Mouse (Mus musculus): ENCODE measurements around the gene Dnah2. TPM values are rescaled to one million over a fixed set of nuclear protein-coding genes. Genes with fewer than 3 reads are reported as not detected.
A peak's percentile ranks its signal among the peaks of the same experiment; 100 is the strongest.

Dnah2 gene
- polyA plus RNA-seq, 1 experiment from 2014 or later = 8.7 TPM

DNA sequence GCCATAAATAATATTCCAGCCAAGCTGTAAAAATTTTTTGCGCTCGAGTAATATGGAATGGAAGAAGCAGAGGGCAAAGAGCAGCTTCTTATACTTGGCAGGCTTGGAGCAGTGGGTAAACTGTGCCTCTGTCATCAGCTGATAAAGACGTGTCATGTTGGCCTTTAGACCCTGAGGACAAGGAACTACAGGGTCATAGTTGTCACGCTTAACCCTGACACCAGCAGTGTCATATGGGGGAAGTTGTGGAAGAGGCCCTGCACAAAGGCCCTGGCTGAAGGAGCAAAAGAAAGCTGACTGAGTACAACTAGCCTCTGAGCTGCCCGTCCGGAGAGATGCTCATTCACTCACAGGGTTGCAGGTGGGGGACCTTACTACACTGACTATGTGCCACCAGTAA, 125.0 kb downstream of the Dnah2 start:
- no peak for TF ChIP-seq CTCF (IDR thresholded peaks at IDR 0.05; ENCODE audit: low read depth)
- H3K9ac ChIP-seq (ENCODE audit: low read depth, low read length) = 0 out of 2 replicates have a peak overlapping the region, but pooled peaks have one; percentile 26
- peaks cover 9% of the 10 kb centered on the region; the same call in 1 of the 2 replicates for H3K27me3 ChIP-seq (replicated peaks; ENCODE audit: control insufficient read depth, insufficient read depth, low read length)
- peak overlapping the region; percentile 57 for H3K4me2 ChIP-seq (replicated peaks; ENCODE audit: low read depth)
- no peak overlapping the region for H3K4me3 ChIP-seq (ENCODE audit: low read depth, low read length)
- H3K36me3 ChIP-seq (ENCODE audit: control insufficient read depth, insufficient read depth) = no peaks in the 10 kb centered on the region
- H3K4me1 ChIP-seq (replicated peaks; ENCODE audit: control insufficient read depth, insufficient read depth, low read length) = no peaks in the 10 kb centered on the region
- no peaks in the 10 kb centered on the region for H3K9me3 ChIP-seq (ENCODE audit: control insufficient read depth)
- 47% methylated on average over 6 of the region's 6 CpGs for WGBS
- peak; percentile 83 for ATAC-seq
- peak overlapping the region; percentile 84 for H3K27ac ChIP-seq (ENCODE audit: low read depth, low read length)

DNA sequence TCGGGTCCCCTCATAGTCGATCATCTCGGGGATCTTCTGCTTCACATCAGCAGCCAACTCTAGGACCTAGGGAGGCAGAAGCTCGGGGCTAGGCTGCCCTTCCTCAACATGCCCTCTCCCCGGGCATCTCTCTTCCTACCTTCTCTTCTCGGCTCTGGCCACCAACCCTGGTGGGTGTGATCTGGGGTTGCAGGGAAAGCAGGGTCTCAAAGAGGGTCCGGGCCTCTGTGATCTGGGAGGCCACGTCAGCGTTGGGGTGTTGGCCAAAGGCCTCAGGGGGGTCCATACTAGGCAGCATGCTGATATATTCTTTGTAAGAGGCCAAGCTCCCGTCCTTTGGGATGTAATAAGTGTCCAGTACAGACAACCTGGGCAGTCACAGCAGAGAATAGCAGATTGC, 126.1 kb downstream of the Dnah2 start:
- TF ChIP-seq CTCF (IDR thresholded peaks at IDR 0.05; ENCODE audit: low read depth) = no peak
- no peak overlapping the region for H3K4me3 ChIP-seq (ENCODE audit: low read depth, low read length)
- no peak for ATAC-seq
- H3K4me1 ChIP-seq (replicated peaks; ENCODE audit: control insufficient read depth, insufficient read depth, low read length) = no peaks in the 10 kb centered on the region
- 0 out of 2 replicates have a peak overlapping the region, but pooled peaks have one; percentile 84 for H3K27ac ChIP-seq (ENCODE audit: low read depth, low read length)
- no peaks in the 10 kb centered on the region for H3K36me3 ChIP-seq (ENCODE audit: control insufficient read depth, insufficient read depth)
- 92% methylated on average over 10 of the region's 10 CpGs for WGBS
- H3K27me3 ChIP-seq (replicated peaks; ENCODE audit: control insufficient read depth, insufficient read depth, low read length) = peaks cover 9% of the 10 kb centered on the region; the same call in 1 of the 2 replicates
- no peaks in the 10 kb centered on the region for H3K9me3 ChIP-seq (ENCODE audit: control insufficient read depth)
- peak overlapping the region; percentile 57 for H3K4me2 ChIP-seq (replicated peaks; ENCODE audit: low read depth)
- H3K9ac ChIP-seq (ENCODE audit: low read depth, low read length) = 0 out of 2 replicates have a peak overlapping the region, but pooled peaks have one; percentile 7

DNA sequence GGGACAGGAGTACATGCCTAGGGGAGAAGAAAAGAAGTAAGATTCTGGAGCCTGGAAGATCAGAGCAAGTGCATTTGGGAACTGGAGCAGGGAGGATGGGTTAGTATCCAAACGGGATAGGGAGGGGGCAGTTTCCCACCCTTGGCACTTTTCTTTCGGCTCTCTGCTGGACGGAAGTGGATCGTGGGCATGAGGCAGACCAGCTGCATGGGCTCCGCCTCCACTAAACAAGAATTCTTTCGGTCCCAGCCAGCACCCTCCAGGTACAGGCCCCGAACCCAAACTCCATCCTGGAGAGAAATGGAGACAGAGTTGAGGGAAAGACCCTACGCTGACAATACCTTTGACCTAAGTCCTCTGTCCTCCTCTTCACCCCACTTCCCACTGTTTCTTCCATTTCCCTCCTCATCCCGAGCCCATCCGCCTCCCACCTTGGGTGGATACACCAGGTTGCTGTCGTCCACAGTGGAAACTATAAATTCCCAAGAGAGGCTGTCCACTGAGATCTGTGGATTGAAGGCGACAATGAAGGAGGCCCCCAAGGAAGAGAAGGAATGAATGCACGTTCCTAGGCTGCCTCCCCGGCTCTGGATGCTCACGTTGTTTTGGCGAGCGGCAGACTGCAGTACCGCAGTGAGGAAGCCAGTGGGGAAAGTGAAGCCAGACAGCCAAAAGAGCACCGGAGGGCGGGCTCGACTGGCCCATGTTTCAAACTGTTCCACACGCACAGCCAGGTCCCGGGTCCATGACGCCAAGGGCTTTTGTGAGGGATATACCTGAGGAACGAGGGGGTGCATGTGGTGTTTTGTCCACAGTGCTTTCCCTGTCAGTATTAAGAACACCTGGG, 127.6 kb downstream of the Dnah2 start:
- Histone ChIP-seq H3K4me3 (ENCODE audit: low read depth, low read length) (no peak overlapping the region), H3K4me2 (replicated peaks; ENCODE audit: low read depth) (peak overlapping the region; percentile 86; the same call in 1 of the 2 replicates), H3K9me3 (ENCODE audit: control insufficient read depth) (no peaks in the 10 kb centered on the region), H3K27ac (ENCODE audit: low read depth, low read length) (no peak overlapping the region), H3K36me3 (ENCODE audit: control insufficient read depth, insufficient read depth) (no peaks in the 10 kb centered on the region), H3K9ac (ENCODE audit: low read depth, low read length) (no peak overlapping the region), H3K4me1 (replicated peaks; ENCODE audit: control insufficient read depth, insufficient read depth, low read length) (peaks cover 5% of the 10 kb centered on the region; the same call in 1 of the 2 replicates), H3K27me3 (replicated peaks; ENCODE audit: control insufficient read depth, insufficient read depth, low read length) (peaks cover 9% of the 10 kb centered on the region; the same call in 1 of the 2 replicates)
- no peak for TF ChIP-seq CTCF (IDR thresholded peaks at IDR 0.05; ENCODE audit: low read depth)
- WGBS = 35% methylated on average over 25 of the region's 25 CpGs
- no peak for ATAC-seq

DNA sequence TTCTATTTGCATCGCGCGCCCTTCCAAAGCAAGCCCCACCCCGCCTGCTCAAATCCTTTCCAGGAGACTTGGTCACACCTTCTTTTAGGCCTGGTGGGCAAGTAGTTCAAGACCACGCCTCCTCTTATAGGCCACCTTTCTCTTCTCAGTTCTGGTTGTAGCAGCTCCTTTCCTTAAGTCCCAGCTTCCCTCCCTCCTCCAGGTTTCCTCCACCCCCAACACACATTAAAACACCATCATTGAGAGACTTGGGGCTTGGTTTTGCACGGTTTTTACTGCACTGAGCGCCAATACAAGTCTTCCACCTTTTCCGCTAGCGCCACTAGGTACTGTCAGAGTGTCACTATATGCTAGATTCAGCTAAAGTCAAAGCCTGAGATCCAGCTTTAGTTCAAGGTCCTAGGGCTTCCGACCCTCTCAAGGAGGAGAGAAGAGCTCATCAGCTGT, 128.3 kb downstream of the Dnah2 start:
- peaks cover 9% of the 10 kb centered on the region; the same call in 1 of the 2 replicates for H3K27me3 ChIP-seq (replicated peaks; ENCODE audit: control insufficient read depth, insufficient read depth, low read length)
- peaks cover 5% of the 10 kb centered on the region; the same call in 1 of the 2 replicates for H3K4me1 ChIP-seq (replicated peaks; ENCODE audit: control insufficient read depth, insufficient read depth, low read length)
- ATAC-seq = no peak
- H3K4me2 ChIP-seq (replicated peaks; ENCODE audit: low read depth) = peak overlapping the region; percentile 86
- no peak for TF ChIP-seq CTCF (IDR thresholded peaks at IDR 0.05; ENCODE audit: low read depth)
- no peaks in the 10 kb centered on the region for H3K9me3 ChIP-seq (ENCODE audit: control insufficient read depth)
- 23% methylated on average over 10 of the region's 10 CpGs for WGBS
- no peaks in the 10 kb centered on the region for H3K36me3 ChIP-seq (ENCODE audit: control insufficient read depth, insufficient read depth)
- H3K27ac ChIP-seq (ENCODE audit: low read depth, low read length) = no peak overlapping the region
- H3K9ac ChIP-seq (ENCODE audit: low read depth, low read length) = no peak overlapping the region
- H3K4me3 ChIP-seq (ENCODE audit: low read depth, low read length) = peak overlapping the region; percentile 47

DNA sequence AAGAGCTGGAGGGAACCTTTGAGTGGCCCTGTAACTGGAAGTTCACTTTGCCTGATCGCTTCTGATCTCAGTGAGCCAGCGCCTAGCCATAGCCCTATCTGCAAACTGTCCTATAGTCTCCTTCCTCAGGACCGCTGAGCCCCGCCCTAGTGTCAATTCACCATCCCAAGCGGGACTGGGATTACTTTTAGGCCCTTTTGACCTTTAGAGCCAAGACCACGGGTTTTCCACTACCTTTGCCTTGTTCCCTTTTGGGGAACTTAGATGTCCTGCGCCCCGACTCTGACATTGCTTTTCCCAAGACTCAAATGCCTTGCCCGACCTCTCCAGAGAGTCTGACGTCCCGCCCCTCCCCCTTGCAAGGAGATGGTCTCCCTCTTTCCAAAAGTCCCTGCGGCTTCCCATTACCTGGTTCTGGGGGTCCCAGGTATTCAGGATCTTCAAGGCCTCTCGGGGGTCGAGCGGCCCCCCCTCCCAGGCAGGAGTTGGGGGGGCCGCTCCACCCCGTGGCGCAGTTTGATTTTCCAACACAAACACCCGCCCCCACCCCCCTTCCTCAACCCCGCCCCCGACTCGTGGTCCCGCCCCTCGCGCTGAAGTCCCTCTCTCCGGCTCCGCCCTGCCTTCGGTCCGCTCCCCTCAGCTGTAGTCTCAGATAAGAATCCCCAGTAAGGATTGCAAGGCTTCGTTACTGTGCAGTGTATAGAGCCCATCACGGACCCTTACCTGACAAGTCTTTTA, 128.9 kb downstream of the Dnah2 start:
- H3K27me3 ChIP-seq (replicated peaks; ENCODE audit: control insufficient read depth, insufficient read depth, low read length) = peaks cover 9% of the 10 kb centered on the region; the same call in 1 of the 2 replicates
- TF ChIP-seq CTCF (IDR thresholded peaks at IDR 0.05; ENCODE audit: low read depth) = no peak
- H3K4me3 ChIP-seq (ENCODE audit: low read depth, low read length) = peak overlapping the region; percentile 47
- peak overlapping the region; percentile 95 for H3K27ac ChIP-seq (ENCODE audit: low read depth, low read length)
- no peaks in the 10 kb centered on the region for H3K36me3 ChIP-seq (ENCODE audit: control insufficient read depth, insufficient read depth)
- under 1% methylated on average over 31 of the region's 31 CpGs for WGBS
- peaks cover 7% of the 10 kb centered on the region; the same call in 1 of the 2 replicates for H3K4me1 ChIP-seq (replicated peaks; ENCODE audit: control insufficient read depth, insufficient read depth, low read length)
- peak overlapping the region; percentile 37 for H3K9ac ChIP-seq (ENCODE audit: low read depth, low read length)
- no peak for ATAC-seq
- H3K9me3 ChIP-seq (ENCODE audit: control insufficient read depth) = no peaks in the 10 kb centered on the region
- peak overlapping the region; percentile 86 for H3K4me2 ChIP-seq (replicated peaks; ENCODE audit: low read depth)

DNA sequence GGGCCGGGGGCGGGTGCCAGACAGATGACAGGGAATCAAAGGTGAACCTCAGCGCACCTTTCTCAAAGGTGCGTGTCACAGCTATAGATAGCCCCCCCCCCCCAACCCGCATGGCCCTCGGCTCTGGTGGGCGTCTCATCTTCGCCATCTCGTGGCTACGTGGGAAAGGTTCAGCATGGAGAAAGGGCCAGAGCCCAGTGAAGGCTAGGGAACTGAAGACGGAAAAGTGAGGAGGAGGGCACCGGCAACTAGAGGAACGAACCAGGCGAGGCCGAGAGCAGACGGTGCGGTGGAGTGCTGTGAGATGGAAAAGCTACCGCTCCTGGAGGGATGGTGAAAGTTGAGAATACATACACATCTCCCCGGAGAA, 129.5 kb downstream of the Dnah2 start:
- WGBS = under 1% methylated on average over 19 of the region's 19 CpGs
- Histone ChIP-seq H3K4me2 (replicated peaks; ENCODE audit: low read depth) (peak overlapping the region; percentile 86), H3K27ac (ENCODE audit: low read depth, low read length) (peak overlapping the region; percentile 95), H3K9ac (ENCODE audit: low read depth, low read length) (peak overlapping the region; percentile 37; the same call in 1 of the 2 replicates), H3K36me3 (ENCODE audit: control insufficient read depth, insufficient read depth) (no peaks in the 10 kb centered on the region), H3K4me1 (replicated peaks; ENCODE audit: control insufficient read depth, insufficient read depth, low read length) (peaks cover 9% of the 10 kb centered on the region), H3K27me3 (replicated peaks; ENCODE audit: control insufficient read depth, insufficient read depth, low read length) (peaks cover 9% of the 10 kb centered on the region; the same call in 1 of the 2 replicates), H3K4me3 (ENCODE audit: low read depth, low read length) (peak overlapping the region; percentile 47), H3K9me3 (ENCODE audit: control insufficient read depth) (no peaks in the 10 kb centered on the region)
- ATAC-seq = no peak
- TF ChIP-seq CTCF (IDR thresholded peaks at IDR 0.05; ENCODE audit: low read depth) = peak; percentile 73
